ENCODE assay signal across 8 mouse cellular contexts in genomic region chr5:101826531-101826970, GRCm38 (mm10).
A peak's percentile ranks its signal among the peaks of the same experiment; 100 is the strongest.
DNase-seq lines count a peak whose midpoint lies in the region; ATAC-seq and TF ChIP-seq lines count a peak whose summit lies in the region.

No protein-coding gene starts in this region.

- H3K9me3 ChIP-seq in heart, embryonic 15.5 days (replicated peaks): no peaks in the 10 kb centered on the region
- no peaks in the 10 kb centered on the region for H3K9me3 ChIP-seq in kidney, embryonic 16.5 days (ENCODE audit: low read length)
- no peaks in the 10 kb centered on the region for H3K9me3 ChIP-seq in lung, postnatal 0 days (ENCODE audit: low read length)

- 5% methylated on average over 15 of the region's 15 CpGs for WGBS in heart, embryonic 15.5 days
- WGBS in kidney, embryonic 16.5 days: 8% methylated on average over 15 of the region's 15 CpGs
- 8% methylated on average over 15 of the region's 15 CpGs for WGBS in lung, postnatal 0 days

- peak overlapping the region; percentile 31 for H3K4me3 ChIP-seq in heart, embryonic 15.5 days
- no peak overlapping the region; the same call in 1 of the 2 replicates for H3K4me3 ChIP-seq in kidney, embryonic 16.5 days (ENCODE audit: low read length)
- H3K4me3 ChIP-seq in lung, postnatal 0 days (ENCODE audit: low read depth, low read length): no peak overlapping the region

- no peak overlapping the region for H3K27ac ChIP-seq in heart, embryonic 15.5 days
- no peak overlapping the region for H3K27ac ChIP-seq in kidney, embryonic 16.5 days (ENCODE audit: low read length)
- H3K27ac ChIP-seq in lung, postnatal 0 days (ENCODE audit: low read length): no peak overlapping the region

- peak; percentile 85 for DNase-seq in NIH3T3 (ENCODE audit: low read depth)
- peak; percentile 72 for DNase-seq in brain, adult 2 months (ENCODE audit: low read depth, low spot score)
- DNase-seq in lung, postnatal 0 days (ENCODE audit: low spot score): peak; percentile 77
- DNase-seq in ovary, adult 18-20 months (ENCODE audit: low spot score): peak; percentile 68
- DNase-seq in layer of hippocampus, postnatal 36 days: no peak

- H3K9ac ChIP-seq in heart, embryonic 15.5 days: peak overlapping the region; percentile 12; the same call in 1 of the 2 replicates
- H3K9ac ChIP-seq in kidney, embryonic 16.5 days (replicated peaks; ENCODE audit: low read length): no peak overlapping the region
- H3K9ac ChIP-seq in lung, postnatal 0 days (replicated peaks; ENCODE audit: low read depth): no peak overlapping the region

- ATAC-seq in erythroblast, adult 5-6 weeks (replicated peaks; ENCODE audit: low FRiP score, poor library complexity, severe bottlenecking): peak; percentile 65
- ATAC-seq in heart, embryonic 15.5 days (replicated peaks; ENCODE audit: insufficient number of reproducible peaks, insufficient read depth, low FRiP score, low read depth): peak; percentile 65
- peak; percentile 55 for ATAC-seq in kidney, embryonic 16.5 days (ENCODE audit: low FRiP score, low TSS enrichment)
- ATAC-seq in lung, postnatal 0 days: peak; percentile 62

- TF ChIP-seq CTCF in lung, postnatal 0 days (IDR thresholded peaks at IDR 0.05): no peak

- peaks cover 16% of the 10 kb centered on the region for H3K4me1 ChIP-seq in heart, embryonic 15.5 days (replicated peaks)
- peaks cover 18% of the 10 kb centered on the region for H3K4me1 ChIP-seq in kidney, embryonic 16.5 days (ENCODE audit: insufficient read depth, low read length)
- H3K4me1 ChIP-seq in lung, postnatal 0 days (ENCODE audit: insufficient read depth, low read depth, low read length): 0 out of 2 replicates have a peak, but pooled peaks cover 5% of the 10 kb centered on the region

- 0 out of 2 replicates have a peak, but pooled peaks cover 5% of the 10 kb centered on the region for H3K27me3 ChIP-seq in heart, embryonic 15.5 days
- H3K27me3 ChIP-seq in kidney, embryonic 16.5 days (ENCODE audit: insufficient read depth, low read length): no peaks in the 10 kb centered on the region
- H3K27me3 ChIP-seq in lung, postnatal 0 days (replicated peaks; ENCODE audit: insufficient read depth, low read length): no peaks in the 10 kb centered on the region

- H3K4me2 ChIP-seq in heart, embryonic 15.5 days: peak overlapping the region; percentile 60
- H3K4me2 ChIP-seq in kidney, embryonic 16.5 days (replicated peaks; ENCODE audit: low read depth, low read length): peak overlapping the region; percentile 33
- H3K4me2 ChIP-seq in lung, postnatal 0 days (replicated peaks; ENCODE audit: low read depth, low read length): no peak overlapping the region; the same call in 1 of the 2 replicates

- H3K36me3 ChIP-seq in heart, embryonic 15.5 days: 0 out of 2 replicates have a peak, but pooled peaks cover 3% of the 10 kb centered on the region
- peaks cover 3% of the 10 kb centered on the region; the same call in 1 of the 2 replicates for H3K36me3 ChIP-seq in kidney, embryonic 16.5 days (ENCODE audit: insufficient read depth, low read length)
- no peaks in the 10 kb centered on the region for H3K36me3 ChIP-seq in lung, postnatal 0 days (ENCODE audit: insufficient read depth, low read length)

- no peak for TF ChIP-seq EP300 in lung, postnatal 0 days (IDR thresholded peaks at IDR 0.05)

Comparison
In these comparisons a context has a peak if more than half of its experiments do, and no peak if none do; other contexts are left out.
1. DNase-seq: peak in NIH3T3 (single experiment), brain, adult 2 months (single experiment), lung, postnatal 0 days (single experiment) and ovary, adult 18-20 months (single experiment); none in layer of hippocampus, postnatal 36 days (0 of 2).
2. Peak in every context shown above with its lines, with median percentiles within 50 percentile points of each other: ATAC-seq.